Mouse (Mus musculus): ENCODE measurements around the gene Zbtb9. TPM values are rescaled to one million over a fixed set of nuclear protein-coding genes. Genes with fewer than 3 reads are reported as not detected.

The Zbtb9 gene
- total RNA-seq, 2 experiments from 2014 or later, result 14.8 to 15.7 TPM

GRCm38 (mm10) chr17:26994410-26994809 lies 21.4 kb downstream of the Zbtb9 start:
- TF ChIP-seq CTCF (conservative IDR thresholded peaks at IDR 0.05), result no peak
- Histone ChIP-seq H3K27ac (no peak overlapping the region), H3K4me3 (no peak overlapping the region)
- no peak for DNase-seq (ENCODE audit: low spot score in 2 of 2)

- no peak for TF ChIP-seq CTCF (conservative IDR thresholded peaks at IDR 0.05)
- no peak overlapping the region for H3K27ac ChIP-seq
- H3K4me3 ChIP-seq, result no peak overlapping the region
- DNase-seq (ENCODE audit: low spot score in 2 of 2), result no peak
These were observed 22.0 kb downstream of the Zbtb9 start for GRCm38 (mm10) chr17:26995006-26995405.

GRCm38 (mm10) chr17:26995562-26995961 lies 22.6 kb downstream of the Zbtb9 start:
- DNase-seq (ENCODE audit: low spot score in 2 of 2), result no peak
- H3K4me3 ChIP-seq, result no peak overlapping the region
- no peak overlapping the region for H3K27ac ChIP-seq
- no peak for TF ChIP-seq CTCF (conservative IDR thresholded peaks at IDR 0.05)

- Histone ChIP-seq H3K4me3 (no peak overlapping the region), H3K27ac (no peak overlapping the region)
- DNase-seq (ENCODE audit: low spot score in 2 of 2), result no peak
- no peak for TF ChIP-seq CTCF (conservative IDR thresholded peaks at IDR 0.05)
These were observed 24.7 kb downstream of the Zbtb9 start for GRCm38 (mm10) chr17:26997661-26998060.

- H3K27ac ChIP-seq, result no peak overlapping the region
- no peak for TF ChIP-seq CTCF (conservative IDR thresholded peaks at IDR 0.05)
- no peak overlapping the region for H3K4me3 ChIP-seq
- no peak for DNase-seq (ENCODE audit: low spot score in 2 of 2)
These were observed 25.3 kb downstream of the Zbtb9 start for GRCm38 (mm10) chr17:26998283-26998682.

GRCm38 (mm10) chr17:26999996-27000395 lies 27.0 kb downstream of the Zbtb9 start:
- DNase-seq (ENCODE audit: low spot score in 2 of 2), result peak in 1 of 2 experiments; percentile 31
- no peak overlapping the region for H3K27ac ChIP-seq

GRCm38 (mm10) chr17:27001151-27001550 lies 28.2 kb downstream of the Zbtb9 start:
- Histone ChIP-seq H3K4me3 (no peak overlapping the region), H3K27ac (no peak overlapping the region)
- TF ChIP-seq CTCF (conservative IDR thresholded peaks at IDR 0.05), result peak; percentile 48
- DNase-seq (ENCODE audit: low spot score in 2 of 2), result no peak

More at GRCm38 (mm10) chr17:26999996-27000395, 27.0 kb downstream of the Zbtb9 start:
- 0 out of 2 replicates have a peak overlapping the region, but pooled peaks have one; percentile 3 for H3K4me3 ChIP-seq
- TF ChIP-seq CTCF (conservative IDR thresholded peaks at IDR 0.05), result no peak

GRCm38 (mm10) chr17:27001889-27002288 lies 28.9 kb downstream of the Zbtb9 start:
- TF ChIP-seq CTCF (conservative IDR thresholded peaks at IDR 0.05), result peak; percentile 71
- DNase-seq (ENCODE audit: low spot score in 2 of 2), result no peak
- H3K27ac ChIP-seq, result no peak overlapping the region
- no peak overlapping the region for H3K4me3 ChIP-seq

GRCm38 (mm10) chr17:27004431-27004830 lies 31.5 kb downstream of the Zbtb9 start:
- no peak overlapping the region for H3K4me3 ChIP-seq
- DNase-seq (ENCODE audit: low spot score in 2 of 2), result peak in 1 of 2 experiments; percentile 58
- TF ChIP-seq CTCF (conservative IDR thresholded peaks at IDR 0.05), result peak; percentile 87
- no peak overlapping the region for H3K27ac ChIP-seq

- no peak for TF ChIP-seq CTCF (conservative IDR thresholded peaks at IDR 0.05)
- Histone ChIP-seq H3K4me3 (no peak overlapping the region), H3K27ac (peak overlapping the region; percentile 28; the same call in 1 of the 2 replicates)
- no peak for DNase-seq (ENCODE audit: low spot score in 2 of 2)
These were observed 32.0 kb downstream of the Zbtb9 start for GRCm38 (mm10) chr17:27004903-27005485.

GRCm38 (mm10) chr17:27005644-27006043 lies 32.7 kb downstream of the Zbtb9 start:
- Histone ChIP-seq H3K4me3 (no peak overlapping the region), H3K27ac (peak overlapping the region; percentile 28; the same call in 1 of the 2 replicates)
- no peak for DNase-seq (ENCODE audit: low spot score in 2 of 2)
- TF ChIP-seq CTCF (conservative IDR thresholded peaks at IDR 0.05), result no peak

- H3K4me3 ChIP-seq, result no peak overlapping the region
- H3K27ac ChIP-seq, result no peak overlapping the region
- no peak for TF ChIP-seq CTCF (conservative IDR thresholded peaks at IDR 0.05)
- DNase-seq (ENCODE audit: low spot score in 2 of 2), result no peak
These were observed 35.3 kb downstream of the Zbtb9 start for GRCm38 (mm10) chr17:27008277-27008676.

- H3K4me3 ChIP-seq, result no peak overlapping the region
- peak in 1 of 2 experiments; percentile 60 for DNase-seq (ENCODE audit: low spot score in 2 of 2)
- peak overlapping the region; percentile 51; the same call in 1 of the 2 replicates for H3K27ac ChIP-seq
- TF ChIP-seq CTCF (conservative IDR thresholded peaks at IDR 0.05), result no peak
These were observed 38.2 kb downstream of the Zbtb9 start for GRCm38 (mm10) chr17:27011167-27011566.

- TF ChIP-seq CTCF (conservative IDR thresholded peaks at IDR 0.05), result peak; percentile 17
- Histone ChIP-seq H3K4me3 (no peak overlapping the region), H3K27ac (peak overlapping the region; percentile 65)
- no peak for DNase-seq (ENCODE audit: low spot score in 2 of 2)
These were observed 39.2 kb downstream of the Zbtb9 start for GRCm38 (mm10) chr17:27011998-27012672.
